Mouse (Mus musculus) megakaryocyte-erythroid progenitor cell, adult 5-6 weeks (primary cell): ENCODE measurements at regions not wholly inside any gene's neighbourhood (a gene's known extent, or its start where the extent isn't known, plus 50 kb on each side); places are given as distances from the start of the nearest gene placed in this dataset.

Source experiments
- ATAC-seq: replicated peaks from 2 replicates; pipeline ENCODE4 v1.8.0; 2016; ENCODE audit warnings: mild to moderate bottlenecking, inconsistent platforms; ENCODE audit not compliant: severe bottlenecking, poor library complexity, low FRiP score, low TSS enrichment

GRCm38 (mm10) chr15:62044654-62045335 lies 1122.0 kb upstream of the A1bg start:
- ATAC-seq: no peak

- ATAC-seq: no peak
These were observed 1121.0 kb upstream of the A1bg start for GRCm38 (mm10) chr15:62043617-62044392.

- peak; percentile 85 for ATAC-seq
These were observed 1120.2 kb upstream of the A1bg start for GRCm38 (mm10) chr15:62042924-62043504.
